ENCODE assay signal across 10 mouse cellular contexts in genomic region chr17:27341952-27342890, GRCm38 (mm10).
DNase-seq lines count a peak whose midpoint lies in the region; ATAC-seq and TF ChIP-seq lines count a peak whose summit lies in the region.
"Had no signal": no experiment of that assay in that cellular context is flagged by ENCODE, and none has a peak within 500 bp of the region (broad histone marks: within the 10 kb centered on the region; RNA-seq: fewer than 3 reads in every experiment).

No protein-coding gene starts in this region.

- ATAC-seq in lung, embryonic 14.5 days (ENCODE audit: insufficient read depth), result no peak
- peak; percentile 33; the same call in 1 of the 2 replicates for ATAC-seq in liver, embryonic 14.5 days (ENCODE audit: insufficient read depth)

- no peak overlapping the region for H3K27ac ChIP-seq in lung, embryonic 14.5 days (ENCODE audit: low read depth)
- H3K27ac ChIP-seq in bone marrow, adult 2 months (ENCODE audit: control insufficient read depth, insufficient read depth, low read depth, low read length, poor library complexity), result peak overlapping the region; percentile 77
- H3K27ac ChIP-seq in liver, embryonic 14.5 days, result no peak overlapping the region

- H3K4me3 ChIP-seq in lung, embryonic 14.5 days (ENCODE audit: low read depth, low read length), result no peak overlapping the region
- peak overlapping the region; percentile 65 for H3K4me3 ChIP-seq in bone marrow, adult 2 months (replicated peaks; ENCODE audit: control insufficient read depth, low read depth, low read length)
- H3K4me3 ChIP-seq in liver, embryonic 14.5 days (ENCODE audit: insufficient read depth in 1 of 2, low read depth in 2 of 2, low read length in 2 of 2), result peak overlapping the region in 1 of 2 experiments; percentile 53; a peak in 2 of 4 replicates

- H3K36me3 ChIP-seq in lung, embryonic 14.5 days (ENCODE audit: insufficient read depth), result no peaks in the 10 kb centered on the region
- H3K36me3 ChIP-seq in liver, embryonic 14.5 days (replicated peaks; ENCODE audit: control insufficient read depth, insufficient read depth, low read depth), result no peaks in the 10 kb centered on the region

- H3K9ac ChIP-seq in lung, embryonic 14.5 days, result no peak overlapping the region
- H3K9ac ChIP-seq in liver, embryonic 14.5 days (replicated peaks), result no peak overlapping the region

- WGBS in lung, embryonic 14.5 days, result 52% methylated on average over 11 of the region's 14 CpGs
- WGBS in bone marrow, adult 2 months, result 2% methylated on average over 12 of the region's 14 CpGs
- 6% methylated on average over 14 of the region's 14 CpGs for WGBS in liver, embryonic 14.5 days (ENCODE audit: insufficient replicate concordance)

- H3K4me2 ChIP-seq in lung, embryonic 14.5 days, result peak overlapping the region; percentile 35; the same call in 1 of the 2 replicates
- H3K4me2 ChIP-seq in liver, embryonic 14.5 days (ENCODE audit: low read depth), result peak overlapping the region; percentile 35

- TF ChIP-seq POLR2A in bone marrow, adult 2 months (IDR thresholded peaks at IDR 0.05; ENCODE audit: borderline replicate concordance, control insufficient read depth, low read depth, low read length), result no peak

- DNase-seq in lung, embryonic 14.5 days, result no peak
- DNase-seq in lung, postnatal 10 days, result no peak
- peak in 1 of 3 experiments; percentile 30 for DNase-seq in liver, embryonic 14.5 days (ENCODE audit: low read depth in 3 of 3, low spot score in 3 of 3)
- DNase-seq in thymus, postnatal 0 days (ENCODE audit: low spot score), result peak; percentile 59
- DNase-seq in gastrocnemius, adult 18-20 months (ENCODE audit: low spot score), result no peak
- no peak for DNase-seq in adrenal gland, postnatal 14 days
- DNase-seq: cerebellum, adult 9-10 months; gastrocnemius, postnatal 10 days; lung, postnatal 36 days had no signal

- peaks cover 3% of the 10 kb centered on the region; the same call in 1 of the 2 replicates for H3K4me1 ChIP-seq in lung, embryonic 14.5 days (ENCODE audit: insufficient read depth)
- H3K4me1 ChIP-seq in bone marrow, adult 2 months (ENCODE audit: control insufficient read depth, insufficient read depth, low read length), result peaks cover 4% of the 10 kb centered on the region
- H3K4me1 ChIP-seq in liver, embryonic 14.5 days (replicated peaks; ENCODE audit: control insufficient read depth in 2 of 2, insufficient read depth in 2 of 2, low read length in 1 of 2), result peaks cover 2 to 10% of the 10 kb centered on the region in 2 experiments; a peak in 3 of 4 replicates

- no peak for TF ChIP-seq EP300 in liver, embryonic 14.5 days (IDR thresholded peaks at IDR 0.05; ENCODE audit: low read depth)

- no peak for TF ChIP-seq CTCF in lung, embryonic 14.5 days (IDR thresholded peaks at IDR 0.05; ENCODE audit: low read depth)
- no peak for TF ChIP-seq CTCF in bone marrow, adult 2 months (IDR thresholded peaks at IDR 0.05; ENCODE audit: control insufficient read depth, insufficient read depth, low read length)
- no peak for TF ChIP-seq CTCF in liver, embryonic 14.5 days (IDR thresholded peaks at IDR 0.05; ENCODE audit: low read depth)

- no peaks in the 10 kb centered on the region for H3K27me3 ChIP-seq in lung, embryonic 14.5 days (ENCODE audit: insufficient read depth, low read length)
- H3K27me3 ChIP-seq in liver, embryonic 14.5 days (ENCODE audit: control insufficient read depth, insufficient read depth, low read length), result no peaks in the 10 kb centered on the region

- no peaks in the 10 kb centered on the region for H3K9me3 ChIP-seq in lung, embryonic 14.5 days (ENCODE audit: low read depth, low read length)
- H3K9me3 ChIP-seq in liver, embryonic 14.5 days (ENCODE audit: control insufficient read depth, low read length), result no peaks in the 10 kb centered on the region
